ENCODE assay signal across 17 mouse cellular contexts in the genomic region with DNA sequence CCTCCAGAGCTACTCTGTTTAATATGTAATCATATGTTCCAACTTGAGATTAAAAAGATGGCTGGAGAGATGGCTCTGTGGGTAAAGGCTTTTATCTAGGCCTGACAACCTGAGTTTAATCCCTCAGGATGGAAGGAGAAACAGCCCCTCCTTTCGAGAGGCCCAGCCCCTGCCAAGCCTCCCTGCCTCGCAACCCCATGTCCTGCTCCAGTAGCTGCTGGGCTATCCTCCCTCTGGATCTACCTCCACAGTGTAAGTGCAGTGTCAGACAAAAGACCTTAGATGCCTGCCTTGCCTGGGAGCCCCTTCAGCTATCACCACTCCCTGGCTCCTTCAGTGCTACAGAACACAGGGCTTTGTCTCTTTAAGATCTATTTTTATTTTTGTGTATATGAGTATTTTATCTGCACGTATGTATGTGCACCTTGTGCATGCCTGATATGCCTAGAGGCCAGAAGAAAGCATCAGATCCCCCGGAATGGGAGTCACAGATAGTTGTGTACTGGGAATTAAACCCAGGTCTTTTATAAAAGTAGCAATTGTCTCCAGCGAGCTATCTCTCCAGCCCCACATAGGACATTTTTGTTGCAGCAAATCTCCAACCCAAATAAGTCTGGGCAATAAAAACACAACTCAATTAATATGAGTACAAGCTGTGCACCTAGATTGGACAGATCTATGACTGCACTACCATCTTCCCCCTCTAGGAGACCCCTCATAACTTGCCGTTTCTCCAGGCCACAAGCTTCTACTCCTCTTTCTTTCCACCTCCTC.
DNase-seq lines count a peak whose midpoint lies in the region; ATAC-seq and TF ChIP-seq lines count a peak whose summit lies in the region.
"Had no signal": no experiment of that assay in that cellular context is flagged by ENCODE, and none has a peak within 500 bp of the region (broad histone marks: within the 10 kb centered on the region; RNA-seq: fewer than 3 reads in every experiment).

No protein-coding gene starts in this region.

- no peak overlapping the region for H3K4me2 ChIP-seq in forebrain, postnatal 0 days (ENCODE audit: low read depth)
- no peak overlapping the region for H3K4me2 ChIP-seq in forebrain, embryonic 16.5 days (ENCODE audit: low read length)
- H3K4me2 ChIP-seq in lung, embryonic 14.5 days: no peak overlapping the region
- H3K4me2 ChIP-seq: embryonic facial prominence, embryonic 12.5 days had no signal

- no peak for ATAC-seq in forebrain, postnatal 0 days
- no peak for ATAC-seq in forebrain, embryonic 16.5 days
- ATAC-seq in lung, embryonic 14.5 days (ENCODE audit: insufficient read depth): no peak
- peak; percentile 67; the same call in 1 of the 2 replicates for ATAC-seq in megakaryocyte-erythroid progenitor cell, adult 5-6 weeks (replicated peaks; ENCODE audit: low FRiP score, low TSS enrichment, poor library complexity, severe bottlenecking)
- no peak for ATAC-seq in megakaryocyte, adult 5-6 weeks (ENCODE audit: poor library complexity, severe bottlenecking)
- ATAC-seq: forebrain, embryonic 14.5 days; intestine, embryonic 16.5 days had no signal

- no peak overlapping the region for H3K27ac ChIP-seq in forebrain, postnatal 0 days (ENCODE audit: low read depth, low read length)
- no peak overlapping the region for H3K27ac ChIP-seq in forebrain, embryonic 16.5 days (ENCODE audit: low read length)
- no peak overlapping the region for H3K27ac ChIP-seq in lung, embryonic 14.5 days (ENCODE audit: low read depth)
- H3K27ac ChIP-seq in kidney, adult 2 months (ENCODE audit: insufficient read depth, low read depth, low read length): no peak overlapping the region
- H3K27ac ChIP-seq: embryonic facial prominence, embryonic 12.5 days had no signal

- peaks cover 2% of the 10 kb centered on the region; the same call in 1 of the 2 replicates for H3K36me3 ChIP-seq in forebrain, postnatal 0 days (ENCODE audit: insufficient read depth)
- H3K36me3 ChIP-seq in forebrain, embryonic 16.5 days (ENCODE audit: control insufficient read depth, insufficient read depth): no peaks in the 10 kb centered on the region
- no peaks in the 10 kb centered on the region for H3K36me3 ChIP-seq in lung, embryonic 14.5 days (ENCODE audit: insufficient read depth)
- no peaks in the 10 kb centered on the region for H3K36me3 ChIP-seq in splenic B cell, adult 2 months (ENCODE audit: control insufficient read depth, insufficient read depth, low read length, poor library complexity, severe bottlenecking)
- H3K36me3 ChIP-seq in kidney, adult 2 months (ENCODE audit: control insufficient read depth, insufficient read depth, low read length): no peaks in the 10 kb centered on the region
- H3K36me3 ChIP-seq: embryonic facial prominence, embryonic 12.5 days had no signal

- H3K9me3 ChIP-seq in forebrain, postnatal 0 days (ENCODE audit: low read length): no peaks in the 10 kb centered on the region
- no peaks in the 10 kb centered on the region for H3K9me3 ChIP-seq in forebrain, embryonic 16.5 days (ENCODE audit: control insufficient read depth, low read length)
- H3K9me3 ChIP-seq in lung, embryonic 14.5 days (ENCODE audit: low read depth, low read length): no peaks in the 10 kb centered on the region
- H3K9me3 ChIP-seq: embryonic facial prominence, embryonic 12.5 days had no signal

- DNase-seq in forebrain, postnatal 0 days: no peak
- peak; percentile 8 for DNase-seq in lung, embryonic 14.5 days
- DNase-seq in lung, postnatal 25 days (ENCODE audit: low spot score): no peak
- DNase-seq in splenic B cell, adult 2 months (ENCODE audit: low read depth, low spot score): peak; percentile 4
- no peak for DNase-seq in kidney, adult 2 months
- DNase-seq: B cell, adult 2 months; cerebellum, adult 2 months; gastrocnemius, postnatal 25 days; lung, adult 18-20 months; right cerebral cortex, postnatal 14 days; thymus, postnatal 36 days had no signal

- no peak for TF ChIP-seq POLR2A in kidney, adult 2 months (IDR thresholded peaks at IDR 0.05; ENCODE audit: low read depth, low read length)

- no peak overlapping the region for H3K4me3 ChIP-seq in forebrain, postnatal 0 days (ENCODE audit: low read depth, low read length)
- H3K4me3 ChIP-seq in forebrain, embryonic 16.5 days (replicated peaks; ENCODE audit: low read length): no peak overlapping the region
- no peak overlapping the region for H3K4me3 ChIP-seq in lung, embryonic 14.5 days (ENCODE audit: low read depth, low read length)
- no peak overlapping the region for H3K4me3 ChIP-seq in kidney, adult 2 months (ENCODE audit: insufficient read depth, low read depth, low read length)
- H3K4me3 ChIP-seq: embryonic facial prominence, embryonic 12.5 days had no signal

- 68% methylated on average over 6 of the region's 6 CpGs for WGBS in forebrain, postnatal 0 days
- WGBS in forebrain, embryonic 16.5 days: 63% methylated on average over 6 of the region's 6 CpGs
- WGBS in lung, embryonic 14.5 days: 68% methylated on average over 6 of the region's 6 CpGs
- 75% methylated on average over 6 of the region's 6 CpGs for WGBS in kidney, adult 2 months

- peak; percentile 45 for TF ChIP-seq CTCF in forebrain, postnatal 0 days (IDR thresholded peaks at IDR 0.05; ENCODE audit: low read depth)
- TF ChIP-seq CTCF in lung, embryonic 14.5 days (IDR thresholded peaks at IDR 0.05; ENCODE audit: low read depth): peak; percentile 42; the same call in 1 of the 2 replicates
- no peak for TF ChIP-seq CTCF in kidney, adult 2 months (conservative IDR thresholded peaks at IDR 0.05; ENCODE audit: insufficient read depth, insufficient read length, low read depth, low read length)

- no peak overlapping the region for H3K9ac ChIP-seq in forebrain, postnatal 0 days
- no peak overlapping the region for H3K9ac ChIP-seq in forebrain, embryonic 16.5 days (replicated peaks; ENCODE audit: low read depth, low read length)
- H3K9ac ChIP-seq in lung, embryonic 14.5 days: no peak overlapping the region
- H3K9ac ChIP-seq: embryonic facial prominence, embryonic 12.5 days had no signal

- no peaks in the 10 kb centered on the region for H3K27me3 ChIP-seq in forebrain, postnatal 0 days (ENCODE audit: insufficient read depth, low read length)
- no peaks in the 10 kb centered on the region for H3K27me3 ChIP-seq in forebrain, embryonic 16.5 days (replicated peaks; ENCODE audit: control insufficient read depth, insufficient read depth, low read length)
- no peaks in the 10 kb centered on the region for H3K27me3 ChIP-seq in lung, embryonic 14.5 days (ENCODE audit: insufficient read depth, low read length)
- H3K27me3 ChIP-seq in splenic B cell, adult 2 months (ENCODE audit: control insufficient read depth, insufficient read depth, low read length, poor library complexity, severe bottlenecking): no peaks in the 10 kb centered on the region
- no peaks in the 10 kb centered on the region for H3K27me3 ChIP-seq in kidney, adult 2 months (replicated peaks; ENCODE audit: control insufficient read depth, insufficient read depth, low read length)

- peaks cover 18% of the 10 kb centered on the region for H3K4me1 ChIP-seq in forebrain, postnatal 0 days (ENCODE audit: insufficient read depth)
- H3K4me1 ChIP-seq in forebrain, embryonic 16.5 days (replicated peaks; ENCODE audit: control insufficient read depth, insufficient read depth, low read length): peaks cover 24% of the 10 kb centered on the region
- H3K4me1 ChIP-seq in lung, embryonic 14.5 days (ENCODE audit: insufficient read depth): no peaks in the 10 kb centered on the region
- H3K4me1 ChIP-seq in kidney, adult 2 months (ENCODE audit: control insufficient read depth, insufficient read depth, low read length): no peaks in the 10 kb centered on the region

Comparison
In these comparisons a context has a peak if more than half of its experiments do, and no peak if none do; other contexts are left out.
1. DNase-seq: peak in lung, embryonic 14.5 days (single experiment) and splenic B cell, adult 2 months (single experiment); none in forebrain, postnatal 0 days (single experiment), lung, postnatal 25 days (single experiment) and kidney, adult 2 months (single experiment).